ENCODE assay signal across 15 mouse cellular contexts in genomic region chr2:130579791-130580190, GRCm38 (mm10). TPM values are rescaled to one million over a fixed set of nuclear protein-coding genes. Genes with fewer than 3 reads are reported as not detected.
A peak's percentile ranks its signal among the peaks of the same experiment; 100 is the strongest.
DNase-seq lines count a peak whose midpoint lies in the region; ATAC-seq and TF ChIP-seq lines count a peak whose summit lies in the region.
"Had no signal": no experiment of that assay in that cellular context is flagged by ENCODE, and none has a peak within 500 bp of the region (broad histone marks: within the 10 kb centered on the region; RNA-seq: fewer than 3 reads in every experiment).

No protein-coding gene starts in this region.

- WGBS in hindbrain, embryonic 11.5 days: 11% methylated on average over 8 of the region's 8 CpGs
- 6% methylated on average over 8 of the region's 8 CpGs for WGBS in hindbrain, embryonic 16.5 days
- WGBS in stomach, embryonic 15.5 days: 12% methylated on average over 8 of the region's 8 CpGs
- WGBS in stomach, postnatal 0 days: 3% methylated on average over 8 of the region's 8 CpGs
- 6% methylated on average over 8 of the region's 8 CpGs for WGBS in embryonic facial prominence, embryonic 13.5 days

- H3K27me3 ChIP-seq in hindbrain, embryonic 11.5 days (ENCODE audit: control insufficient read depth, insufficient read depth, low read length): peaks cover 82% of the 10 kb centered on the region
- H3K27me3 ChIP-seq in hindbrain, embryonic 16.5 days (replicated peaks; ENCODE audit: control insufficient read depth, insufficient read depth, low read length): peaks cover 64% of the 10 kb centered on the region
- H3K27me3 ChIP-seq in stomach, embryonic 15.5 days (replicated peaks): peaks cover 80% of the 10 kb centered on the region
- H3K27me3 ChIP-seq in stomach, postnatal 0 days (ENCODE audit: control insufficient read depth, insufficient read depth, low read length): peaks cover 10% of the 10 kb centered on the region; the same call in 1 of the 2 replicates
- peaks cover 92% of the 10 kb centered on the region for H3K27me3 ChIP-seq in embryonic facial prominence, embryonic 13.5 days

- TF ChIP-seq EP300 in stomach, postnatal 0 days (optimal IDR thresholded peaks at IDR 0.05): no peak

- no peaks in the 10 kb centered on the region for H3K36me3 ChIP-seq in hindbrain, embryonic 11.5 days (ENCODE audit: control insufficient read depth, insufficient read depth, low read length)
- no peaks in the 10 kb centered on the region for H3K36me3 ChIP-seq in hindbrain, embryonic 16.5 days (ENCODE audit: control insufficient read depth, insufficient read depth, low read length)
- no peaks in the 10 kb centered on the region for H3K36me3 ChIP-seq in stomach, embryonic 15.5 days
- H3K36me3 ChIP-seq in stomach, postnatal 0 days (ENCODE audit: control insufficient read depth, insufficient read depth, low read length): no peaks in the 10 kb centered on the region
- no peaks in the 10 kb centered on the region for H3K36me3 ChIP-seq in embryonic facial prominence, embryonic 13.5 days
- H3K36me3 ChIP-seq: liver, embryonic 12.5 days; lung, embryonic 15.5 days had no signal

- no peak overlapping the region for H3K27ac ChIP-seq in hindbrain, embryonic 11.5 days (ENCODE audit: low read depth, low read length)
- H3K27ac ChIP-seq in hindbrain, embryonic 16.5 days (ENCODE audit: low read depth, low read length): no peak overlapping the region
- no peak overlapping the region for H3K27ac ChIP-seq in stomach, embryonic 15.5 days
- no peak overlapping the region for H3K27ac ChIP-seq in stomach, postnatal 0 days (replicated peaks)
- H3K27ac ChIP-seq in embryonic facial prominence, embryonic 13.5 days: no peak overlapping the region
- H3K27ac ChIP-seq: liver, embryonic 12.5 days; lung, embryonic 15.5 days had no signal

- peak; percentile 19 for DNase-seq in hindbrain, embryonic 11.5 days (ENCODE audit: low spot score)
- DNase-seq in stomach, postnatal 0 days (ENCODE audit: low spot score): no peak
- DNase-seq in liver: no peak
- DNase-seq in right cerebral cortex, adult 2 months (ENCODE audit: low spot score in 2 of 2): no peak
- DNase-seq: cerebellum, adult 9-11 months; gastrocnemius, postnatal 36 days; kidney, adult 11 months; kidney, postnatal 14 days; right cerebral cortex, postnatal 25 days had no signal

- peaks cover 19% of the 10 kb centered on the region for H3K4me1 ChIP-seq in hindbrain, embryonic 11.5 days (replicated peaks; ENCODE audit: control insufficient read depth, insufficient read depth, low read length)
- H3K4me1 ChIP-seq in hindbrain, embryonic 16.5 days (ENCODE audit: control insufficient read depth, insufficient read depth, low read depth, low read length): peaks cover 12% of the 10 kb centered on the region
- H3K4me1 ChIP-seq in stomach, embryonic 15.5 days: peaks cover 29% of the 10 kb centered on the region
- no peaks in the 10 kb centered on the region; the same call in 1 of the 2 replicates for H3K4me1 ChIP-seq in stomach, postnatal 0 days (replicated peaks; ENCODE audit: control insufficient read depth, insufficient read depth)
- peaks cover 29% of the 10 kb centered on the region for H3K4me1 ChIP-seq in embryonic facial prominence, embryonic 13.5 days

- no peak overlapping the region for H3K9ac ChIP-seq in hindbrain, embryonic 11.5 days (ENCODE audit: low read depth, low read length)
- no peak overlapping the region; the same call in 1 of the 2 replicates for H3K9ac ChIP-seq in hindbrain, embryonic 16.5 days (ENCODE audit: low read depth, low read length)
- H3K9ac ChIP-seq in stomach, embryonic 15.5 days: no peak overlapping the region
- no peak overlapping the region for H3K9ac ChIP-seq in stomach, postnatal 0 days (ENCODE audit: low read length)
- H3K9ac ChIP-seq in embryonic facial prominence, embryonic 13.5 days: no peak overlapping the region
- H3K9ac ChIP-seq: liver, embryonic 12.5 days had no signal

- no peak for ATAC-seq in hindbrain, embryonic 11.5 days (ENCODE audit: low FRiP score)
- no peak for ATAC-seq in hindbrain, embryonic 16.5 days
- no peak for ATAC-seq in stomach, embryonic 15.5 days (ENCODE audit: insufficient read depth, low FRiP score, low read depth)
- no peak for ATAC-seq in stomach, postnatal 0 days (ENCODE audit: low FRiP score, low TSS enrichment)
- ATAC-seq in embryonic facial prominence, embryonic 13.5 days (ENCODE audit: insufficient number of reproducible peaks, insufficient read depth, low FRiP score, low TSS enrichment, low read depth): no peak
- ATAC-seq: liver, embryonic 12.5 days had no signal

- no peak for TF ChIP-seq CTCF in stomach, postnatal 0 days (IDR thresholded peaks at IDR 0.05; ENCODE audit: low read depth)

- H3K4me2 ChIP-seq in hindbrain, embryonic 11.5 days (replicated peaks; ENCODE audit: low read depth, low read length): no peak overlapping the region
- no peak overlapping the region for H3K4me2 ChIP-seq in hindbrain, embryonic 16.5 days (ENCODE audit: low read length)
- peak overlapping the region; percentile 51; the same call in 1 of the 2 replicates for H3K4me2 ChIP-seq in stomach, embryonic 15.5 days
- no peak overlapping the region for H3K4me2 ChIP-seq in stomach, postnatal 0 days (replicated peaks; ENCODE audit: low read depth)
- peak overlapping the region; percentile 22; the same call in 1 of the 2 replicates for H3K4me2 ChIP-seq in embryonic facial prominence, embryonic 13.5 days

- H3K9me3 ChIP-seq in hindbrain, embryonic 11.5 days (ENCODE audit: control insufficient read depth, low read length): no peaks in the 10 kb centered on the region
- H3K9me3 ChIP-seq in hindbrain, embryonic 16.5 days (ENCODE audit: control insufficient read depth, low read length): no peaks in the 10 kb centered on the region
- no peaks in the 10 kb centered on the region for H3K9me3 ChIP-seq in stomach, embryonic 15.5 days
- no peaks in the 10 kb centered on the region for H3K9me3 ChIP-seq in stomach, postnatal 0 days (ENCODE audit: control insufficient read depth, low read length)
- no peaks in the 10 kb centered on the region for H3K9me3 ChIP-seq in embryonic facial prominence, embryonic 13.5 days
- H3K9me3 ChIP-seq: liver, embryonic 12.5 days; lung, embryonic 15.5 days had no signal

- H3K4me3 ChIP-seq in hindbrain, embryonic 11.5 days (ENCODE audit: low read depth, low read length): no peak overlapping the region
- no peak overlapping the region for H3K4me3 ChIP-seq in hindbrain, embryonic 16.5 days (ENCODE audit: low read length)
- no peak overlapping the region for H3K4me3 ChIP-seq in stomach, embryonic 15.5 days (replicated peaks)
- H3K4me3 ChIP-seq in stomach, postnatal 0 days (ENCODE audit: low read depth, low read length): no peak overlapping the region
- H3K4me3 ChIP-seq in embryonic facial prominence, embryonic 13.5 days: peak overlapping the region; percentile 40; the same call in 1 of the 2 replicates
- H3K4me3 ChIP-seq: myocyte had no signal

RNA-seq across cellular contexts. Expression of gene Avp, which starts 2.6 kb away (rescaled TPM):
- not detected in 2 replicates for polyA plus RNA-seq in hindbrain, embryonic 11.5 days (2014; fragmentation: Nextera tagmentation; extraction: Ambion mirVana)
- polyA plus RNA-seq in hindbrain, embryonic 16.5 days (2015; fragmentation: Nextera tagmentation; extraction: Ambion mirVana): 2.4 TPM in 1 of 2 replicates, not detected in the other
- polyA plus RNA-seq in stomach, embryonic 15.5 days (2015; fragmentation: Nextera tagmentation; extraction: Ambion mirVana): not detected in 2 replicates
- polyA plus RNA-seq in stomach, postnatal 0 days (2015; fragmentation: Nextera tagmentation; extraction: Ambion mirVana): 0.23 and 0.36 TPM in 2 replicates
- polyA plus RNA-seq in embryonic facial prominence, embryonic 13.5 days (2015; fragmentation: Nextera tagmentation; extraction: Ambion mirVana): not detected in 2 replicates
- polyA plus RNA-seq: liver, embryonic 12.5 days; lung, embryonic 15.5 days; myocyte had no signal

RNA-seq across cellular contexts. Expression of gene Oxt, which starts 3.8 kb away (rescaled TPM):
- not detected in 2 replicates for polyA plus RNA-seq in hindbrain, embryonic 11.5 days (2014; fragmentation: Nextera tagmentation; extraction: Ambion mirVana)
- 0.31 TPM in 1 of 2 replicates, not detected in the other for polyA plus RNA-seq in hindbrain, embryonic 16.5 days (2015; fragmentation: Nextera tagmentation; extraction: Ambion mirVana)
- not detected in 2 replicates for polyA plus RNA-seq in stomach, embryonic 15.5 days (2015; fragmentation: Nextera tagmentation; extraction: Ambion mirVana)
- not detected in 2 replicates for polyA plus RNA-seq in stomach, postnatal 0 days (2015; fragmentation: Nextera tagmentation; extraction: Ambion mirVana)
- not detected in 2 replicates for polyA plus RNA-seq in embryonic facial prominence, embryonic 13.5 days (2015; fragmentation: Nextera tagmentation; extraction: Ambion mirVana)
- polyA plus RNA-seq: liver, embryonic 12.5 days; lung, embryonic 15.5 days; myocyte had no signal

RNA-seq across cellular contexts. Expression of gene Mrps26, which starts 16.2 kb away (rescaled TPM):
- polyA plus RNA-seq in hindbrain, embryonic 11.5 days (2014; fragmentation: Nextera tagmentation; extraction: Ambion mirVana): 77.4 and 86.5 TPM in 2 replicates
- polyA plus RNA-seq in hindbrain, embryonic 16.5 days (2015; fragmentation: Nextera tagmentation; extraction: Ambion mirVana): 103 and 113 TPM in 2 replicates
- 80.8 and 87.4 TPM in 2 replicates for polyA plus RNA-seq in stomach, embryonic 15.5 days (2015; fragmentation: Nextera tagmentation; extraction: Ambion mirVana)
- 74.6 and 76.3 TPM in 2 replicates for polyA plus RNA-seq in stomach, postnatal 0 days (2015; fragmentation: Nextera tagmentation; extraction: Ambion mirVana)
- polyA plus RNA-seq in embryonic facial prominence, embryonic 13.5 days (2015; fragmentation: Nextera tagmentation; extraction: Ambion mirVana): 76.0 and 89.4 TPM in 2 replicates

RNA-seq across cellular contexts. Expression of gene Fastkd5, which starts 50.0 kb away (rescaled TPM):
- polyA plus RNA-seq in hindbrain, embryonic 11.5 days (2014; fragmentation: Nextera tagmentation; extraction: Ambion mirVana): 20.2 and 22.0 TPM in 2 replicates
- polyA plus RNA-seq in hindbrain, embryonic 16.5 days (2015; fragmentation: Nextera tagmentation; extraction: Ambion mirVana): 9.7 and 10.8 TPM in 2 replicates
- 13.6 and 15.2 TPM in 2 replicates for polyA plus RNA-seq in stomach, embryonic 15.5 days (2015; fragmentation: Nextera tagmentation; extraction: Ambion mirVana)
- 6.5 and 6.7 TPM in 2 replicates for polyA plus RNA-seq in stomach, postnatal 0 days (2015; fragmentation: Nextera tagmentation; extraction: Ambion mirVana)
- 14.7 and 16.2 TPM in 2 replicates for polyA plus RNA-seq in embryonic facial prominence, embryonic 13.5 days (2015; fragmentation: Nextera tagmentation; extraction: Ambion mirVana)

RNA-seq across cellular contexts. Expression of gene Ubox5, which starts 50.0 kb away (rescaled TPM):
- 16.3 and 17.3 TPM in 2 replicates for polyA plus RNA-seq in hindbrain, embryonic 11.5 days (2014; fragmentation: Nextera tagmentation; extraction: Ambion mirVana)
- polyA plus RNA-seq in hindbrain, embryonic 16.5 days (2015; fragmentation: Nextera tagmentation; extraction: Ambion mirVana): 8.9 and 9.9 TPM in 2 replicates
- 10.4 and 11.4 TPM in 2 replicates for polyA plus RNA-seq in stomach, embryonic 15.5 days (2015; fragmentation: Nextera tagmentation; extraction: Ambion mirVana)
- polyA plus RNA-seq in stomach, postnatal 0 days (2015; fragmentation: Nextera tagmentation; extraction: Ambion mirVana): 3.8 and 4.1 TPM in 2 replicates
- polyA plus RNA-seq in embryonic facial prominence, embryonic 13.5 days (2015; fragmentation: Nextera tagmentation; extraction: Ambion mirVana): 13.2 and 14.2 TPM in 2 replicates

Comparison
In these comparisons a context has a peak if more than half of its experiments do, and no peak if none do; other contexts are left out.
1. H3K4me2 ChIP-seq: peak in stomach, embryonic 15.5 days (single experiment) and embryonic facial prominence, embryonic 13.5 days (single experiment); none in hindbrain, embryonic 11.5 days (single experiment), hindbrain, embryonic 16.5 days (single experiment) and stomach, postnatal 0 days (single experiment).